ENCODE assay signal across 19 mouse cellular contexts in the genomic region with DNA sequence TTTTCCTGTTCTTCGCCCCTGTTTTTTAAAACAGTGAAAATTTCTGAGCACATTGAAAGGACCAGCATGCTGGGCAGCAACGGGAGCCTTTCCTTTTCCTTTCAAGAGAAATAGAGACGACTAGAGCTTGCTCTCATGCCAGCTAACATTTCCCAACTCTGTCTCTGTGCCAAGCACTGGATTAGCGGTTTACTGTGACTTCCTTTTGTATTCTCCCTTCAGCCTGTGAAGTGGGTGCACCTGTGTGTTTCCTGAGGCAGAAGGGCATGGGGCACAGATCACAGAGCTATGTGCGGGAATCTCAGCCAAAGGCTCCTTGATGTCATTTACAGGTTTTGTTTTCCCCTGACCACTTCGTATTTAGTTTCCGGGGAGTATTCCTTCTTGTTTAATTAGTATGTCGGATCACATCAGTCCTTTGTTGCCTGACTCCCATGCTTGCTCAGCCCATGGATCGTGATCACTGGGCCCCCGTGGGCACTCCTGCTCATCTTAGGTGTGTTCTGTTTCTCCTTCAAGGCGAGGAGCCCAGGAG.
DNase-seq lines count a peak whose midpoint lies in the region; ATAC-seq lines count a peak whose summit lies in the region.
"Had no signal": no experiment of that assay in that cellular context is flagged by ENCODE, and none has a peak within 500 bp of the region (broad histone marks: within the 10 kb centered on the region; RNA-seq: fewer than 3 reads in every experiment).

No protein-coding gene starts in this region.

- 44% methylated on average over 11 of the region's 11 CpGs for WGBS in forebrain, embryonic 15.5 days
- WGBS in forebrain, embryonic 12.5 days = 68% methylated on average over 11 of the region's 11 CpGs
- WGBS in kidney, embryonic 16.5 days = 53% methylated on average over 11 of the region's 11 CpGs
- 66% methylated on average over 11 of the region's 11 CpGs for WGBS in midbrain, embryonic 14.5 days
- WGBS in midbrain, embryonic 10.5 days = 89% methylated on average over 11 of the region's 11 CpGs

- no peaks in the 10 kb centered on the region for H3K27me3 ChIP-seq in forebrain, embryonic 15.5 days
- H3K27me3 ChIP-seq in forebrain, embryonic 12.5 days = no peaks in the 10 kb centered on the region
- H3K27me3 ChIP-seq in kidney, embryonic 16.5 days (ENCODE audit: insufficient read depth, low read length) = no peaks in the 10 kb centered on the region
- no peaks in the 10 kb centered on the region for H3K27me3 ChIP-seq in midbrain, embryonic 14.5 days (ENCODE audit: control insufficient read depth, insufficient read depth, low read length)
- H3K27me3 ChIP-seq in midbrain, embryonic 10.5 days (ENCODE audit: low read depth, poor library complexity, severe bottlenecking) = no peaks in the 10 kb centered on the region
- H3K27me3 ChIP-seq: embryonic facial prominence, embryonic 15.5 days; heart, embryonic 15.5 days; intestine, embryonic 15.5 days; megakaryocyte, embryonic 14.5 days had no signal

- H3K4me1 ChIP-seq in forebrain, embryonic 15.5 days = peaks cover 7% of the 10 kb centered on the region
- no peaks in the 10 kb centered on the region for H3K4me1 ChIP-seq in forebrain, embryonic 12.5 days
- no peaks in the 10 kb centered on the region for H3K4me1 ChIP-seq in kidney, embryonic 16.5 days (ENCODE audit: insufficient read depth, low read length)
- no peaks in the 10 kb centered on the region for H3K4me1 ChIP-seq in midbrain, embryonic 14.5 days (ENCODE audit: control insufficient read depth, insufficient read depth, low read length)
- H3K4me1 ChIP-seq in midbrain, embryonic 10.5 days = no peaks in the 10 kb centered on the region
- H3K4me1 ChIP-seq: embryonic facial prominence, embryonic 15.5 days; heart, embryonic 15.5 days; hindbrain, embryonic 10.5 days; intestine, embryonic 15.5 days; megakaryocyte, embryonic 14.5 days had no signal

- H3K27ac ChIP-seq in forebrain, embryonic 15.5 days (replicated peaks) = no peak overlapping the region
- no peak overlapping the region for H3K27ac ChIP-seq in forebrain, embryonic 12.5 days
- no peak overlapping the region for H3K27ac ChIP-seq in kidney, embryonic 16.5 days (ENCODE audit: low read length)
- no peak overlapping the region for H3K27ac ChIP-seq in midbrain, embryonic 14.5 days (replicated peaks; ENCODE audit: low read depth, low read length)
- no peak overlapping the region for H3K27ac ChIP-seq in midbrain, embryonic 10.5 days (replicated peaks)
- H3K27ac ChIP-seq: embryonic facial prominence, embryonic 15.5 days; heart, adult 2 months; heart, embryonic 15.5 days; hindbrain, embryonic 10.5 days; intestine, embryonic 15.5 days had no signal

- no peak for ATAC-seq in forebrain, embryonic 15.5 days (replicated peaks)
- ATAC-seq in forebrain, embryonic 12.5 days (ENCODE audit: low FRiP score) = no peak
- ATAC-seq in kidney, embryonic 16.5 days (ENCODE audit: low FRiP score, low TSS enrichment) = 0 out of 2 replicates have a peak, but pooled peaks have one; percentile 19
- no peak for ATAC-seq in midbrain, embryonic 14.5 days (ENCODE audit: low FRiP score, low TSS enrichment)
- ATAC-seq in monocyte, adult 5-6 weeks (replicated peaks; ENCODE audit: insufficient number of reproducible peaks, low FRiP score, low TSS enrichment, poor library complexity, severe bottlenecking) = no peak
- ATAC-seq: intestine, embryonic 15.5 days; liver, postnatal 0 days had no signal

- no peak overlapping the region for H3K4me3 ChIP-seq in forebrain, embryonic 15.5 days
- H3K4me3 ChIP-seq in forebrain, embryonic 12.5 days (replicated peaks) = no peak overlapping the region
- no peak overlapping the region for H3K4me3 ChIP-seq in kidney, embryonic 16.5 days (ENCODE audit: low read length)
- H3K4me3 ChIP-seq in midbrain, embryonic 14.5 days (replicated peaks; ENCODE audit: low read depth, low read length) = no peak overlapping the region
- no peak overlapping the region for H3K4me3 ChIP-seq in midbrain, embryonic 10.5 days
- H3K4me3 ChIP-seq: embryonic facial prominence, embryonic 15.5 days; heart, adult 2 months; heart, embryonic 15.5 days; hindbrain, embryonic 10.5 days; intestine, embryonic 15.5 days; megakaryocyte, embryonic 14.5 days had no signal

- no peak for DNase-seq in kidney, adult 8-10 months
- DNase-seq in midbrain, embryonic 14.5 days = peak; percentile 41
- no peak for DNase-seq in midbrain, embryonic 10.5 days (ENCODE audit: low spot score)
- DNase-seq in gonadal fat pad, adult 2 months (ENCODE audit: low read depth) = peak; percentile 80
- DNase-seq: cerebellum, adult 11 months; heart, adult 2 months; kidney, postnatal 36 days; liver; liver, postnatal 0 days; thymus, postnatal 4 days had no signal

- no peaks in the 10 kb centered on the region for H3K9me3 ChIP-seq in forebrain, embryonic 15.5 days
- no peaks in the 10 kb centered on the region for H3K9me3 ChIP-seq in forebrain, embryonic 12.5 days
- no peaks in the 10 kb centered on the region for H3K9me3 ChIP-seq in kidney, embryonic 16.5 days (ENCODE audit: low read length)
- no peaks in the 10 kb centered on the region for H3K9me3 ChIP-seq in midbrain, embryonic 14.5 days (ENCODE audit: control insufficient read depth, low read length)
- no peaks in the 10 kb centered on the region for H3K9me3 ChIP-seq in midbrain, embryonic 10.5 days (replicated peaks)
- H3K9me3 ChIP-seq: embryonic facial prominence, embryonic 15.5 days; heart, embryonic 15.5 days; hindbrain, embryonic 10.5 days; intestine, embryonic 15.5 days had no signal

- H3K9ac ChIP-seq in forebrain, embryonic 15.5 days (replicated peaks) = no peak overlapping the region
- no peak overlapping the region for H3K9ac ChIP-seq in forebrain, embryonic 12.5 days
- H3K9ac ChIP-seq in kidney, embryonic 16.5 days (replicated peaks; ENCODE audit: low read length) = no peak overlapping the region
- no peak overlapping the region for H3K9ac ChIP-seq in midbrain, embryonic 14.5 days (replicated peaks; ENCODE audit: low read length)
- H3K9ac ChIP-seq: embryonic facial prominence, embryonic 15.5 days; heart, embryonic 15.5 days; intestine, embryonic 15.5 days; liver, postnatal 0 days had no signal

- H3K36me3 ChIP-seq in forebrain, embryonic 15.5 days = no peaks in the 10 kb centered on the region
- H3K36me3 ChIP-seq in forebrain, embryonic 12.5 days (replicated peaks) = no peaks in the 10 kb centered on the region
- no peaks in the 10 kb centered on the region for H3K36me3 ChIP-seq in kidney, embryonic 16.5 days (ENCODE audit: insufficient read depth, low read length)
- H3K36me3 ChIP-seq in midbrain, embryonic 14.5 days (ENCODE audit: control insufficient read depth, insufficient read depth, low read length) = no peaks in the 10 kb centered on the region
- no peaks in the 10 kb centered on the region for H3K36me3 ChIP-seq in midbrain, embryonic 10.5 days
- H3K36me3 ChIP-seq: embryonic facial prominence, embryonic 15.5 days; heart, embryonic 15.5 days; hindbrain, embryonic 10.5 days; intestine, embryonic 15.5 days had no signal

- 0 out of 2 replicates have a peak overlapping the region, but pooled peaks have one; percentile 3 for H3K4me2 ChIP-seq in forebrain, embryonic 15.5 days (replicated peaks)
- H3K4me2 ChIP-seq in forebrain, embryonic 12.5 days = no peak overlapping the region
- no peak overlapping the region for H3K4me2 ChIP-seq in kidney, embryonic 16.5 days (replicated peaks; ENCODE audit: low read depth, low read length)
- no peak overlapping the region for H3K4me2 ChIP-seq in midbrain, embryonic 14.5 days (ENCODE audit: low read length)
- H3K4me2 ChIP-seq: embryonic facial prominence, embryonic 15.5 days; heart, embryonic 15.5 days; intestine, embryonic 15.5 days had no signal

Comparison
In these comparisons a context has a peak if more than half of its experiments do, and no peak if none do; other contexts are left out.
1. DNase-seq: peak in midbrain, embryonic 14.5 days (single experiment) and gonadal fat pad, adult 2 months (single experiment); none in kidney, adult 8-10 months (0 of 2) and midbrain, embryonic 10.5 days (single experiment).